Mouse (Mus musculus) urinary bladder, postnatal 4 days (tissue): ENCODE data around the gene Foxn3.

Experiments
- DNase-seq, 2 experiments: peaks; one replicate each; pipeline ENCODE4 v3.0.0; 2021 to 2022; ENCODE audit warnings: low spot score in 2 of 2

Foxn3 gene

GRCm38 (mm10) chr12:99385897-99386834 is 177.2 kb downstream of the Foxn3 start:
- DNase-seq: no peak

DNA sequence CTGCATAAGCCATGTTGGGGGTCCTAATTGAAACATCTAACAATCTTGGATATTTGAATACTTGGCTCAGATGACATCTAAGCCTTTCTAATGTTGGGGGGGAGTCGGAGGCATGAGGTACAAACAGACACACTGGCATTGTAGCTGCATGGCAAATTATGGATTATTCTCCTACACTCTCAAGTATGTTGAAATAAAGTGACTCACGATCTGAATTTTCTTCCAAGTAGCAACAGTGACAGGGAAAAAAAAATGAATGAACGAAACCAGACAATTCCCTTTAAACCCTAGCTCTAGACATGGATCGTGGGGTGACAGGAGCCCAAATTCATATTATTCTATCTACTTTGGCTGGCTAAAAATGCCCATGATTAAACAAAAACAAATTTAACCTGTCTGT is 178.3 kb downstream of the Foxn3 start:
- no peak for DNase-seq

- DNase-seq: no peak
Observed at GRCm38 (mm10) chr12:99381317-99381716, 182.1 kb downstream of the Foxn3 start.

- DNase-seq: no peak
Observed at GRCm38 (mm10) chr12:99380855-99381262, 182.5 kb downstream of the Foxn3 start.

- DNase-seq: no peak
Observed at GRCm38 (mm10) chr12:99380124-99380523, 183.3 kb downstream of the Foxn3 start.

DNA sequence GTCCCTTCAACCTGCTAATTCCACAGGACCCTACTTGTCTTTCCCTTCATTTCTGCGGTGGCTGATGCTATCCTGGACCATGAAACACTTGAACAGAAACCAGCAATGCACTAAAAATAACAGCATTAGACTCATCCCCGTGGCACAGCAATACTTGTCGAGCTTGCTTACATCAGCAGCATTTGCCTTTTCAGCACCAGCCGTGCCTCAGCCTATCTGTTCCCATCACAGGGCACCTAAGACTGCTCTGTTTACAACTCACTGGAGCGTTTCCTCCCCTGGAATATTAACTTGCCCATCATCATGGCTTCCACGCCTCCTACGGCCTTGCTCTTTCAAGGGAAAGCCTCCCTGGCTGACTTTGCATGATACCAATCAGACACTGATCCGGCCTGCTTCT is 185.1 kb downstream of the Foxn3 start:
- no peak for DNase-seq

DNA sequence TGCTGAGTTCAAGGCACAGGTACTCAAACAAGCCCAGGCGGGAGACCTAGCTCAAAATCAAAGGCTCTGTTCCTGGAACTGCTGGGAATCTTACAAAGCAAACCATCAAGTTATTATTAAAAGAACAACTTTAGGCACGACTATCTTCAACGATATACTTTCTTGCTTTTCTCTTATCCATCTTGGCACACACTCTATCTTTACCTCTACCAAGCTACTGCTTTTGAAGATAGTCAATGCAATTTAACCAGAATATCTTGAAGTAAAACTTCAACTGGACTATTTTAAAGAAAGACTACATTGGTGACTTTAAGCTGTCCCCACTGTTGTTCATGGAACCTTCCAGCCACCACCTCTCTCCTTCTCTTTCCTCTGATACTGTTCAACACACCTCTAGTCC is 185.7 kb downstream of the Foxn3 start:
- no peak for DNase-seq

- DNase-seq: no peak
Observed at GRCm38 (mm10) chr12:99377069-99377468, 186.3 kb downstream of the Foxn3 start.

DNA sequence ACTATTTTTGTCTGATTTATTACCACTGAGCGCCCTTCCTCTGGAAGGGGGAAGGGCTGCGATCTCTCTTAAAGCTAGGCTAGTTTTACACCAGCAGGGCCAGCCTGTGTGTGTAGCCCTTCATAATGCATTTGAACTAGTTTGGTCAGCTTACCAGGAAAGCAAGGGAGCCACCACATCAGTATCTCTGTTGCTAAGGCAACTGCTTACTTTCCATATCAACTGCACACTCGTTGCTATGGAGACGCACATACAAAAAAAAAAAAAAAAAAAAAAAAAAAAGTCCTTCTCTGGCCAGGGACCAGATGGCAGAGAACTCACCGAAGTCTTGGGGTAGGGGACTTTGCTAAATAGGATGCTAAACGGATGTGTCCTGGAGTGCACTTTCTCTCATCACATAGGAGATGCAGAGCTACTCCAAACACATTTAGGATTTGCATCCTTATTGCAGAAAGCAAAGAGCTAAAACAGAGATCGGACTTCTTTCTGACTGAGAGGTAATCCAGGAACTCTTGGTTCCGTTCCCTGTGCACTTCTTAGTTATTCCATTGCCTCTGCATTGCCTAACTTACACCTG is 187.4 kb downstream of the Foxn3 start:
- DNase-seq: no peak

DNA sequence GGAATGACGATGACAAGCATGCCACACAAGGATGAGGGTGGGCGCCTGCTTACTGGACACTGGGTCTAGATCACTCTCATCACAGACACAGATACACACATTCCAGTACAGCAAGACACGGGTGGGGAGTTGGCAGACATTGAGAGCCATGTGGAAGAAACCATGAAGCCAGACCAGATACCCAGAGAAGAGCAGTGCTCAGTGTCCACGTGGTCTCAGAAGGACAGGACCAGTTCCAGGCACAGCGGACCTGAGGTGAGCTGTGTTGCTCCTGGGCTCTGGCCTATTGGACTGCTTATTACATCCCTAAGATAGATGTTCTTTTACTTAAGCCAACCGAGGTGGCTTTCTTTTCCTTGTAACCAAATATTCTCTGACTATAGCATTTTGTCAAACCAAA is 188.0 kb downstream of the Foxn3 start:
- DNase-seq: no peak

- DNase-seq: no peak
Observed at GRCm38 (mm10) chr12:99374099-99374600, 189.2 kb downstream of the Foxn3 start.

- DNase-seq: no peak
Observed at GRCm38 (mm10) chr12:99373584-99373983, 189.8 kb downstream of the Foxn3 start.

DNA sequence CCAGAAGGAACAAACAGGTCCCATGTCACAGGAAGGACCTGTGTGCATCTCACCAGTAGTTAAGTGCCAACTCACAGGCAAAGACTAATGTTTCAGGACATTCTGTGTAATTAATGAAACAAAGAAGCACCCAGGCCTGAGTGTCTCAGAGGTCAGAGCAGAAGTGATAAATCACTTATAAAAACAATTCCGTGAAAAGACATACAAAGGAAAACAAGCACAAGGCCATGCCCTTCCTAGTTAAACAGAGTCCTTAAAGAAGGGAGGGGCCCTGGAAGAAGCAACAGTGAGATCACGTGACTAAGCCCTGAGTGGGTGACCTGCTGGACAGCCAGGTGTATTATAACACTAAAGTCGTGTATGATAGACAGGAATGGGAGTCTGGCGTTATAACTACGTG is 191.9 kb downstream of the Foxn3 start:
- DNase-seq: no peak

DNA sequence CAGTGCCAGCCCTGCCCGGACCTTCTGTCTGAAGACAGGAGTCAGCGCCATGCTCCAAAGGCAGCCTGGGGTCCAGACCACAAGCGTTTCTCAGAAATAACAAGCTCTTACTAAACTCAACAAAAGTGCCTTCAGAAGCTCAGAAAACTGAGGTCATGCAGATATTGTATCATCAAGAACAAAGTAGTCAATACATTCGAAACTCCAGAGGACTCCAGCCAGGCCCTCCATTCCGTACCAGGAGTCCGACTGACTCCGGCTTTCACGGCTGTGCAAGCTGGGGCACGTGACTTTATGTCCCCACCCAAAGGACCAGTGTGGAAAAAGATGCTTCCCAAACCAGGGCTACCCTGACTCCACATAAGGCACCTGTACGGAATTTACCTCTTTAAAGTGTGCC is 195.1 kb downstream of the Foxn3 start:
- no peak for DNase-seq

GRCm38 (mm10) chr12:99365999-99366398 is 197.4 kb downstream of the Foxn3 start:
- DNase-seq: no peak

DNA sequence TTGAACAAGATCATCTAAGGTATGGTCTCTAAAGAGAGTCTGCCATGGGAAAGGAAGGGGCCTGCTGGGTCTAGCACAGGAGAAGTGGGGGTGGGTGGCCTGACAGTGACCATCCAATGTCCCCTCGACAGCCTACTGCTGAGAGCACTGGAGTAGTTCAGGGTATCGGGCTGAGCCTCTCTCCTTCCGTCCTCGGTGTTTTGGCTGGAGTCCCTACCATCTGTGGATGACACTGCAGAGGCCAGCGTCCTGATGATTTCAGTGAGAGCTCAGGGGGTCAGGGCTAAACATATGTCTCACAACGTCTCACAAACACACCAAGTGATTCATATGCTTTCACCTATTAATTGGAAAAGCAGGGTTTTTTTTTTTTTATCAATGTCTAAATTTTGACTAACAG is 199.2 kb downstream of the Foxn3 start:
- DNase-seq: no peak

DNA sequence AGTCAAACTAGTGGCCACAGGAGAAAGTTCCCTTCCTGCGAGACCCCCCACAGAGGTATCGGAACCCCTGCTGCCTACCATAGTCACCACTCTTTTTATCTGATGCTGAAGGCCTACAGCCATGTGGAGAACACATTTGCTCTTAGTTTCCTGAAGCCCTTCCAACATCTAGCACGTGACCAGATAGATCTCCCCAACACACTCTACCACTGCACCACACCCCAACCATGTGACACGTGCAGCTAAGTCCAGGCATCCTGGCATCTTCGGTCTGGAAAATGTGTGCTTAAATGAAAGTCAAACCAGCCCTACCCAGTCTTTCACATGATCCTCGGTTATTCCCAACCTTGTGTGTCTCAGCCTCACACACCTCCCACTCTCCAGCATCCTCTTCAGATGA is 200.4 kb downstream of the Foxn3 start:
- no peak for DNase-seq

DNA sequence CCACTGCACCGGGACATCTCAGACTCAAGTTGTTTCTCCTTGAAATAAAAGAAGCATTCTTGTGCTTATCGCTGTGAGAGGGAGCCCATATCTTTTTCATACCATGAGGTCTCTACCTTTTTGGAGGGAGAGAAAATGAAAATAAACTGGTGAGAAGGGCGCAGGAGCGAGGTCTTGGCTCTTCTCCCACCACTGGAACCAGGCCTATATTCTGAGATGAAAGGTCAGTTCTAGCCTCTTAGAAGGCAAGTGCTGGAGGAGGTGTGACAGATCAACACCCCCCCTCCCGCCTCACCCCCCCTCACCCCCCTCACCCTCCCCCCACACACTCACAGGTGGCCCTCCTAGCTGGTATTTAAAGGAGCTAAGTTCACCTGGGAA is 201.6 kb downstream of the Foxn3 start:
- no peak for DNase-seq

GRCm38 (mm10) chr12:99360958-99361751 is 202.2 kb downstream of the Foxn3 start:
- no peak for DNase-seq

- no peak for DNase-seq
Observed at GRCm38 (mm10) chr12:99358698-99359097, 204.7 kb downstream of the Foxn3 start.

DNA sequence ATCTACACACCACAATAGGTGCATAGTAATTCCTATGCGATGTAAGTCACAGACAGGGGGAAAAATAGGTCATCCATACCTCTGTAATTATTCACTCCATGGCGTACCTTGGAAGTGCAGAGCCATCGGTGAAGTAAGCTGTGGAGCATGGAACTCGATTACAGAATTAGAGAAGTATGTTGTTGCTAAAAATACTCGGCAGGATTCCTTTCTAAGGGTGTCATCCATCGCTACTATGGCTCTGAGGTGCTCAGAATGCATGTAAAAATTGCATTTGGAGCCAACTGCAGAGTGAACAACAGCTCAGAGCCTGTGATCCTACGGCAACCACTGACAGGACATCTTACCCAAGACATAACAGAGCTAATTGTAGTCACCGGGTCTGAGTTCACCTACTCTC is 206.7 kb downstream of the Foxn3 start:
- no peak for DNase-seq

DNA sequence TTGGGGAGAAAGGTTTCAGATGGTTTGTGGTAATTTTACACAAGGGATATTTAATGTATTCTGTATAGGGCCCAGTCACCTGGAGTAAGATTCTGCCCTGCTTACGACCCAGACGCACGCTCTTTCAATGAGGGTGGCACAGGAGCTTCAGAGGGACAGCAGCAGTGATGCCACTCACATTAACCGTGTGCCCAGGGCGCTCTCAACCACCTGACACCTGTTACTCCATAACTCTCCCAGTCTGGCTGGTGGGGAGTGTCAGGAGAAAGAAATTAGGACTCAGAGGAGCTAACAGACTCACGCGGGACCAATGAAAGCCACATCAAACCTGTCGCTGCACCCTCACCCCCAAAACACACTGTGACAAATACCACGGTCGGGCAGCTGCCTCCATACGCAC is 209.7 kb downstream of the Foxn3 start:
- no peak for DNase-seq
